Mouse (Mus musculus) gastrocnemius, adult 2 months (tissue): ENCODE measurements around the gene Wbp2nl. TPM values are rescaled to one million over a fixed set of nuclear protein-coding genes. Genes with fewer than 3 reads are reported as not detected.

Source experiments
- DNase-seq: peaks from one replicate; pipeline ENCODE4 v3.0.0; 2022
- H3K27ac ChIP-seq: fragments of 200-600 bp; 2 replicates; pipeline ENCODE4 v1.8.1; 2022; ENCODE audit warnings: mild to moderate bottlenecking
- H3K4me3 ChIP-seq: fragments of 200-600 bp; 2 replicates; pipeline ENCODE4 v1.8.1; 2022; ENCODE audit warnings: mild to moderate bottlenecking, moderate library complexity
- CTCF ChIP-seq: fragments of 200-600 bp; IDR thresholded peaks from 2 replicates; pipeline ENCODE4 v1.8.1; 2022; ENCODE audit warnings: antibody characterized with exemption, mild to moderate bottlenecking, moderate library complexity
- intact Hi-C: fragments of 180-260 bp; cut with DNase I; formaldehyde crosslinking; loops from one replicate; pipeline ENCODE4 v1.15.1; 2025
- total RNA-seq, 2 experiments: library from RNA; stranded (reverse); gene quantifications; 2 replicates each; pipeline ENCODE4 v1.2.3; 2021

Wbp2nl gene
- total RNA-seq, 2 experiments from 2014 or later: not detected

GRCm38 (mm10) chr15:82336629-82337028 lies 37.9 kb downstream of the Wbp2nl start:
- no peak overlapping the region for H3K27ac ChIP-seq
- DNase-seq: no peak
- TF ChIP-seq CTCF: no peak
- intact Hi-C loops: loop anchor here (5.0 kb wide), 1 partner anchor 81 kb away; no protein-coding TSS in a partner anchor
- no peak overlapping the region for H3K4me3 ChIP-seq

- intact Hi-C loops: loop anchor here (5.0 kb wide), 1 partner anchor 79 kb away; no protein-coding TSS in a partner anchor
- H3K27ac ChIP-seq: peak overlapping the region; percentile 94
- TF ChIP-seq CTCF: no peak
- peak overlapping the region; percentile 87 for H3K4me3 ChIP-seq
- DNase-seq: no peak
These were observed 39.1 kb downstream of the Wbp2nl start for GRCm38 (mm10) chr15:82337875-82338274.

- peak; percentile 18; the same call in 1 of the 2 replicates for TF ChIP-seq CTCF
- intact Hi-C loops: loop anchor here (5.0 kb wide), 1 partner anchor 79 kb away; no protein-coding TSS in a partner anchor
- H3K27ac ChIP-seq: peak within 1 kb of the TSS; percentile 94
- H3K4me3 ChIP-seq: peak within 1 kb of the TSS; percentile 87
- DNase-seq: peak; percentile 98
These were observed 39.9 kb downstream of the Wbp2nl start, which contains the start of the genes Naga, Pheta2 and Smdt1 for GRCm38 (mm10) chr15:82338593-82339112. Gene Naga, minus strand, starts transcription at chr15:82338925. Gene Pheta2, plus strand, starts transcription at chr15:82338942. Gene Smdt1, plus strand, starts transcription at chr15:82338959.

GRCm38 (mm10) chr15:82339150-82339549 lies 40.4 kb downstream of the Wbp2nl start:
- no peak for TF ChIP-seq CTCF
- peak overlapping the region; percentile 87 for H3K4me3 ChIP-seq
- intact Hi-C loops: loop anchor here (5.0 kb wide), 1 partner anchor 78 kb away; no protein-coding TSS in a partner anchor
- peak overlapping the region; percentile 94 for H3K27ac ChIP-seq
- DNase-seq: no peak

- DNase-seq: no peak
- no peak overlapping the region for H3K4me3 ChIP-seq
- intact Hi-C loops: loop anchor here (5.0 to 10.0 kb wide), 4 partner anchors 78 to 485 kb away; partner anchors contain the start of genes Mei1, Srebf2 and Tob2
- no peak for TF ChIP-seq CTCF
- peak overlapping the region; percentile 94; the same call in 1 of the 2 replicates for H3K27ac ChIP-seq
These were observed 41.0 kb downstream of the Wbp2nl start for GRCm38 (mm10) chr15:82339634-82340254.

- no peak for DNase-seq
These were observed 41.8 kb downstream of the Wbp2nl start for GRCm38 (mm10) chr15:82340414-82341035.

GRCm38 (mm10) chr15:82341036-82341501 lies 42.3 kb downstream of the Wbp2nl start:
- intact Hi-C loops: loop anchor here (5.0 to 10.0 kb wide), 3 partner anchors 194 to 486 kb away; partner anchors contain the start of genes Mei1, Srebf2 and Tob2
- H3K4me3 ChIP-seq: peak overlapping the region; percentile 74
- no peak for TF ChIP-seq CTCF
- peak overlapping the region; percentile 86 for H3K27ac ChIP-seq
- peak; percentile 81 for DNase-seq

More at GRCm38 (mm10) chr15:82340414-82341035, 41.8 kb downstream of the Wbp2nl start:
- no peak for TF ChIP-seq CTCF
- Histone ChIP-seq H3K27ac (peak overlapping the region; percentile 86), H3K4me3 (peak overlapping the region; percentile 74)
- intact Hi-C loops: loop anchor here (5.0 to 10.0 kb wide), 3 partner anchors 193 to 486 kb away; partner anchors contain the start of genes Mei1, Srebf2 and Tob2

GRCm38 (mm10) chr15:82341675-82342542 lies 43.2 kb downstream of the Wbp2nl start:
- intact Hi-C loops: loop anchor here (5.0 to 10.0 kb wide), 3 partner anchors 195 to 487 kb away; partner anchors contain the start of genes Mei1, Srebf2 and Tob2

GRCm38 (mm10) chr15:82342543-82342935 lies 43.8 kb downstream of the Wbp2nl start:
- intact Hi-C loops: loop anchor here (5.0 to 10.0 kb wide), 3 partner anchors 195 to 488 kb away; partner anchors contain the start of genes Mei1, Srebf2 and Tob2
- H3K27ac ChIP-seq: peak overlapping the region; percentile 86
- H3K4me3 ChIP-seq: no peak overlapping the region
- DNase-seq: no peak
- no peak for TF ChIP-seq CTCF

More at GRCm38 (mm10) chr15:82341675-82342542, 43.2 kb downstream of the Wbp2nl start:
- peak overlapping the region; percentile 86 for H3K27ac ChIP-seq
- peak overlapping the region; percentile 74 for H3K4me3 ChIP-seq
- TF ChIP-seq CTCF: no peak
- DNase-seq: no peak

GRCm38 (mm10) chr15:82343368-82344287 lies 44.9 kb downstream of the Wbp2nl start:
- no peak overlapping the region for H3K4me3 ChIP-seq
- intact Hi-C loops: loop anchor here (5.0 to 10.0 kb wide), 3 partner anchors 196 to 489 kb away; partner anchors contain the start of genes Mei1, Srebf2 and Tob2

More at GRCm38 (mm10) chr15:82343368-82344287, 44.9 kb downstream of the Wbp2nl start:
- H3K27ac ChIP-seq: no peak overlapping the region
- TF ChIP-seq CTCF: no peak
- DNase-seq: no peak
